Mouse (Mus musculus) intestine, embryonic 16.5 days (tissue): ENCODE measurements at regions not wholly inside any gene's neighbourhood (a gene's known extent, or its start where the extent isn't known, plus 50 kb on each side); places are given as distances from the start of the nearest gene placed in this dataset.
A peak's percentile ranks its signal among the peaks of the same experiment; 100 is the strongest.
"Not testable (repeated sequence)": the region's sequence is repeated elsewhere in the genome, so short reads cannot be mapped to it uniquely, and the experiment has no call there.

ENCODE experiments used
- ATAC-seq: fragments of 200-750 bp; cut with Nextera tagmentation; 2 replicates; pipeline ENCODE4 v1.8.0; 2017; ENCODE audit warnings: moderate TSS enrichment, moderate library complexity
- H3K27ac ChIP-seq: fragments of 300-500 bp; sonication (generic); 2 replicates; pipeline ENCODE4 v1.5.1; 2014; ENCODE audit warnings: mild to moderate bottlenecking, low read length
- H3K27me3 ChIP-seq: fragments of 300-500 bp; sonication (generic); replicated peaks from 2 replicates; pipeline ENCODE4 v1.6.1; 2014; ENCODE audit warnings: low read length, control low read depth, mixed read lengths; ENCODE audit not compliant: control insufficient read depth, insufficient read depth
- H3K36me3 ChIP-seq: fragments of 300-500 bp; sonication (generic); 2 replicates; pipeline ENCODE4 v1.6.1; 2014; ENCODE audit warnings: low read length, control low read depth; ENCODE audit not compliant: control insufficient read depth, insufficient read depth
- H3K4me1 ChIP-seq: fragments of 300-500 bp; sonication (generic); 2 replicates; pipeline ENCODE4 v1.6.1; 2014; ENCODE audit warnings: low read length, control low read depth, mixed read lengths; ENCODE audit not compliant: control insufficient read depth, insufficient read depth
- H3K4me2 ChIP-seq: fragments of 300-500 bp; sonication (generic); 2 replicates; pipeline ENCODE4 v1.6.1; 2014; ENCODE audit warnings: low read depth, low read length, control low read depth
- H3K4me3 ChIP-seq: fragments of 300-500 bp; sonication (generic); 2 replicates; pipeline ENCODE4 v1.5.1; 2014; ENCODE audit warnings: mild to moderate bottlenecking, low read length
- H3K9ac ChIP-seq: fragments of 300-500 bp; sonication (generic); 2 replicates; pipeline ENCODE4 v1.6.1; 2014; ENCODE audit warnings: low read depth, low read length
- H3K9me3 ChIP-seq: fragments of 300-500 bp; sonication (generic); 2 replicates; pipeline ENCODE4 v1.6.1; 2016; ENCODE audit warnings: low read length, control low read depth; ENCODE audit not compliant: control insufficient read depth
- WGBS: fragments of 180-500 bp; shearing (Covaris S2); extraction: QIAGEN DNeasy Blood & Tissue Kit; methylation state at CpG from one replicate; pipeline ENCODE4 v1.1.7; 2014; 5-methylcytosine and 5-hydroxymethylcytosine counted together

DNA sequence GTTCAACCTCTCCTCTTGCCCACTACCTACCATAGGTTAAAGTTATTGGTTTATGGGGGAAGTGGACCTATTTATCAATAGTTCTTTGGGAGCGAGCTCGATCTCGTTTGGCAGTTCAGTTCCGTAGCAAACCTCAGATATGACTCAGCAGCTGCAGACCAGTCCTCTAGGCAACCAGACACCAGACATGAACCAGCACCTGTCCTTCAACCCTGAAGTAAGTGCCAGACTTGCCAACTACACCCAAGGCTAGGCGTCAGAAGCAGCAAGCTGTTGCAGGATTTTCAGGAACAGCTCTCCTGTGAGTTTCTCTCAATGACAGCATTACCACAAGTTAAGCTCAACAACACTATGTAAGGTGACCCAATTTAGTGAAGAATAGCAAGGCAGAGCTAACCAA is 53.3 kb upstream of the Trdn start:
- no peak overlapping the region for H3K4me2 ChIP-seq
- H3K4me1 ChIP-seq: no peaks in the 10 kb centered on the region
- 86% methylated on average over 5 of the region's 5 CpGs for WGBS
- H3K27ac ChIP-seq: no peak overlapping the region
- no peak overlapping the region for H3K4me3 ChIP-seq
- H3K9ac ChIP-seq: no peak overlapping the region
- H3K9me3 ChIP-seq: no peaks in the 10 kb centered on the region
- H3K27me3 ChIP-seq: no peaks in the 10 kb centered on the region
- ATAC-seq: no peak
- no peaks in the 10 kb centered on the region for H3K36me3 ChIP-seq

- H3K4me3 ChIP-seq: no peak overlapping the region
- no peak overlapping the region for H3K27ac ChIP-seq
- ATAC-seq: no peak
- no peaks in the 10 kb centered on the region for H3K4me1 ChIP-seq
- no peaks in the 10 kb centered on the region for H3K9me3 ChIP-seq
- H3K9ac ChIP-seq: no peak overlapping the region
- no peaks in the 10 kb centered on the region for H3K27me3 ChIP-seq
- no peaks in the 10 kb centered on the region for H3K36me3 ChIP-seq
- 89% methylated on average over 2 of the region's 2 CpGs for WGBS
- no peak overlapping the region for H3K4me2 ChIP-seq
Observed at GRCm38 (mm10) chr10:33022254-33022653, 58.1 kb upstream of the Trdn start.

DNA sequence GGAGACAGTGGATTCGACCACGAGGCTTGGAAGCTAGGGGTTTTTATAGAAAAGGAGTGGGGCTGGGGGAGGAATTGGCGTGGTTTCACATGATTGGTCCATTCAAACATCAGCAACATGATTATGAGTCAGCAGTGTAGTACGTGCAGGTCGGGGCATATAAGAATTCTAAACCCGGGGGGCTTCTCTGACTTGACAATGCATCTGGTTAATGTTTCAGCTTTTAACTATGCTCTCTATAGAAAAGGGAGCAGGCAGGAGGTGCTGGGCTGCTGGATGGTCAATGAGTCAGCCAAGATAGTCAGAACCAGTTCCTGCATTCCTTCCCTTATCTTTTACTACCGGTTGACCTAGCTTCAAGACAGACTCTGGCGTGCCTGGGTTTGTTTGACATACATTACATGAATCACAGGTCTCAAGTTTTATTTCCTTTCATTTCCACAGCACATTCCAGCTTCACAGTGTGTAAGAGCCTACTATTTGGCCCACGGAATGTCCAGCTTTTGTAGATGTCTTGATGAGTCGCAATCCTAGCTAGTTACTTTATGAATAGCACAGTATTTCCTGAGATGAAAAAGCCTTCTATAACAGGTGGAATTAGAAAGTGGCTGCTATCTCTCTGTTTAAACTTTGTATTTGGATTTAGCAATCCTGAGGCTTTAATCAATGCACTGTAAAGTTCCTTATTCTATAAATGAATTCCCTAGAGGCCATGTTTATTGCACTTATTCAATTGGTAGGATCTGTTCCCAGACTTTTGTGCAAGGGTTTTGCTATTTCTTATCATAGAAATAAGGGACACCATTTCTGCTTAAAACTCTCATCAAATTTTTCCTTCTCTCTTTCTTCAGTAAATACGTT is 94.7 kb upstream of the Nkain2 start:
- Histone ChIP-seq H3K4me1 (no peaks in the 10 kb centered on the region), H3K4me3 (no peak overlapping the region), H3K27ac (no peak overlapping the region), H3K9ac (no peak overlapping the region), H3K36me3 (no peaks in the 10 kb centered on the region), H3K9me3 (no peaks in the 10 kb centered on the region), H3K4me2 (no peak overlapping the region), H3K27me3 (no peaks in the 10 kb centered on the region)
- peak; percentile 94 for ATAC-seq
- 44% methylated on average over 11 of the region's 11 CpGs for WGBS

- H3K27me3 ChIP-seq, ATAC-seq, H3K36me3 ChIP-seq, H3K27ac ChIP-seq, H3K4me3 ChIP-seq, H3K4me2 ChIP-seq, H3K9ac ChIP-seq, H3K9me3 ChIP-seq, H3K4me1 ChIP-seq: not testable (repeated sequence)
- 83% methylated on average over 5 of the region's 5 CpGs for WGBS
Observed at GRCm38 (mm10) chr10:32958286-32959043, 68.2 kb upstream of the Nkain2 start.

GRCm38 (mm10) chr10:32957476-32957875 is 67.2 kb upstream of the Nkain2 start:
- not testable (repeated sequence) for H3K36me3 ChIP-seq, ATAC-seq, H3K9me3 ChIP-seq, H3K4me3 ChIP-seq, H3K4me1 ChIP-seq, H3K4me2 ChIP-seq, H3K9ac ChIP-seq, H3K27ac ChIP-seq, H3K27me3 ChIP-seq
- 83% methylated on average over 1 of the region's 1 CpGs for WGBS

GRCm38 (mm10) chr10:32953771-32954170 is 63.5 kb upstream of the Nkain2 start:
- not testable (repeated sequence) for ATAC-seq, H3K36me3 ChIP-seq

DNA sequence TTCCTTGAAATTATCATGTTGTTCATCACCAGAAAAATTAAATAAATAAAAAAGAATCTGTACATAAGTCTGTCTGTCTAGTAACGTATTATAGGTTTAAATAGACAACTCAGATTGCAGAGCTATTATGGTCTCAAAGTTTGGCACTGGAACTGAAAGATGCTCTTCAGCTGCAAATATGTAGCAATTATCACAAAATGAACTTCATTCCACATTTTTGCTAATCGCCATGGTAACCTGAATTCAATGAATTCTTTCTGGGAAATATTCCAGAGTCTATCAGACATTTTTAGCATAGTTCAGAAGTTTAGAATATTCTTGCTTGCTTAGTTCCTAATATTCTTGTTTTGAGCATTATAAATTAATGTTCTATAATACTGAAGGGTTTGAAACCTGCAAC is 62.2 kb upstream of the Nkain2 start:
- no peaks in the 10 kb centered on the region for H3K4me1 ChIP-seq
- no peak overlapping the region for H3K27ac ChIP-seq
- H3K27me3 ChIP-seq: no peaks in the 10 kb centered on the region
- no peak overlapping the region for H3K4me2 ChIP-seq
- H3K4me3 ChIP-seq: no peak overlapping the region
- 91% methylated on average over 2 of the region's 2 CpGs for WGBS
- H3K36me3 ChIP-seq: no peaks in the 10 kb centered on the region
- ATAC-seq: no peak
- no peaks in the 10 kb centered on the region for H3K9me3 ChIP-seq
- H3K9ac ChIP-seq: no peak overlapping the region

More at GRCm38 (mm10) chr10:32953771-32954170, 63.5 kb upstream of the Nkain2 start:
- not testable (repeated sequence) for H3K4me3 ChIP-seq, H3K9ac ChIP-seq, H3K9me3 ChIP-seq, H3K27me3 ChIP-seq, H3K27ac ChIP-seq, H3K4me1 ChIP-seq, H3K4me2 ChIP-seq
- 88% methylated on average over 2 of the region's 2 CpGs for WGBS

GRCm38 (mm10) chr10:32943026-32943425 is 52.8 kb upstream of the Nkain2 start:
- H3K4me2 ChIP-seq: no peak overlapping the region

More at GRCm38 (mm10) chr10:32943026-32943425, 52.8 kb upstream of the Nkain2 start:
- Histone ChIP-seq H3K9me3 (no peaks in the 10 kb centered on the region), H3K36me3 (no peaks in the 10 kb centered on the region), H3K27ac (no peak overlapping the region), H3K9ac (no peak overlapping the region), H3K27me3 (no peaks in the 10 kb centered on the region), H3K4me3 (no peak overlapping the region), H3K4me1 (no peaks in the 10 kb centered on the region)
- ATAC-seq: no peak
